In the genomic region with DNA sequence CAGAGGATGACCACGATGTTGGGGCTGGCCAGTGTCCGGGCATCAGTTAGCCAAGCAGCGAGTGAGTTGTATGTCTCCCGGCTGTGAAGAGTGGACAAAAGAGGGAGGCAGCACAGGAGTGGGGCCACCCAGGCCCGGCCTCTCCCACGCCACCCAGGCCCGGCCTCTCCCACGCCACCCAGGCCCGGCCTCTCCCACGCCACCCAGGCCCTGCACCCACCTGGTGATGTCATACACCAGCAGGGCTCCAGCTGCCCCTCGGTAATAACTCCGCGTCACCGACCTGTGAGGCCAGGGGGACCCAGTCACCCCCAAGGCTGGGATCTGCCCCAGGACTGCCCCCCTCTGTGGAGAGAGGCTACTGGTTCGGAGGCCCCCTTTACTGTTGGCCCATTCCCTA, we compare ENCODE assay signal across 23 mouse cellular contexts. TPM values are rescaled to one million over a fixed set of nuclear protein-coding genes. Genes with fewer than 3 reads are reported as not detected.
"Had no signal": no experiment of that assay in that cellular context is flagged by ENCODE, and none has a peak within 500 bp of the region (broad histone marks: within the 10 kb centered on the region; RNA-seq: fewer than 3 reads in every experiment).

No protein-coding gene starts in this region.

- H3K4me2 ChIP-seq: limb, embryonic 13.5 days; lung, embryonic 14.5 days; midbrain, embryonic 13.5 days; neural tube, embryonic 13.5 days; stomach, embryonic 15.5 days had no signal

- H3K9me3 ChIP-seq: limb, embryonic 10.5 days; limb, embryonic 13.5 days; megakaryocyte, embryonic 14.5 days; midbrain, embryonic 13.5 days; neural tube, embryonic 13.5 days; stomach, embryonic 15.5 days had no signal

- H3K9ac ChIP-seq: limb, embryonic 13.5 days; liver, embryonic 14.5 days; liver, postnatal 0 days; lung, embryonic 14.5 days; midbrain, embryonic 13.5 days; neural tube, embryonic 13.5 days; stomach, embryonic 15.5 days had no signal

- H3K27ac ChIP-seq: limb, embryonic 10.5 days; limb, embryonic 13.5 days; liver, embryonic 14.5 days; midbrain, embryonic 10.5 days; midbrain, embryonic 13.5 days; neural tube, embryonic 13.5 days; stomach, embryonic 15.5 days had no signal

- H3K4me3 ChIP-seq: limb, embryonic 10.5 days; limb, embryonic 13.5 days; megakaryocyte, embryonic 14.5 days; midbrain, embryonic 10.5 days; midbrain, embryonic 13.5 days; myocyte; neural tube, embryonic 13.5 days; stomach, embryonic 15.5 days had no signal

- DNase-seq: kidney, adult 9 months; kidney, postnatal 14 days; kidney, postnatal 4 days; liver, postnatal 0 days; lung, embryonic 14.5 days; retina, postnatal 1 day; right cerebral cortex, postnatal 25 days; spleen, adult 18-20 months; thymus, postnatal 25 days had no signal

- ATAC-seq: liver, postnatal 0 days; lung, postnatal 0 days; midbrain, embryonic 13.5 days; midbrain, embryonic 16.5 days had no signal

- H3K27me3 ChIP-seq: limb, embryonic 13.5 days; megakaryocyte, embryonic 14.5 days; midbrain, embryonic 13.5 days; neural tube, embryonic 13.5 days; stomach, embryonic 15.5 days had no signal

RNA-seq across cellular contexts. Expression of gene Gm21983, which starts 6.4 kb away (rescaled TPM):
- polyA plus RNA-seq: kidney, embryonic 16.5 days; liver, adult 2 months; liver, postnatal 0 days; lung, postnatal 0 days; midbrain, embryonic 10.5 days; myocyte; thymus, postnatal 0 days had no signal

RNA-seq across cellular contexts. Expression of gene Cyp2t4, which starts 21.0 kb away (rescaled TPM):
- polyA plus RNA-seq: limb, embryonic 13.5 days; liver, adult 2 months; liver, embryonic 14.5 days; liver, postnatal 0 days; lung, postnatal 0 days; stomach, embryonic 15.5 days; thymus, postnatal 0 days had no signal
